Mouse (Mus musculus) retina, embryonic 14.5 days (tissue): ENCODE results near the gene Slc36a3.
"Not testable (repeated sequence)": the region's sequence is repeated elsewhere in the genome, so short reads cannot be mapped to it uniquely, and the experiment has no call there.

ENCODE experiments used
- DNase-seq: peaks from one replicate; pipeline ENCODE4 v3.0.0-alpha.2; 2015; ENCODE audit warnings: low spot score

Slc36a3 gene

DNA sequence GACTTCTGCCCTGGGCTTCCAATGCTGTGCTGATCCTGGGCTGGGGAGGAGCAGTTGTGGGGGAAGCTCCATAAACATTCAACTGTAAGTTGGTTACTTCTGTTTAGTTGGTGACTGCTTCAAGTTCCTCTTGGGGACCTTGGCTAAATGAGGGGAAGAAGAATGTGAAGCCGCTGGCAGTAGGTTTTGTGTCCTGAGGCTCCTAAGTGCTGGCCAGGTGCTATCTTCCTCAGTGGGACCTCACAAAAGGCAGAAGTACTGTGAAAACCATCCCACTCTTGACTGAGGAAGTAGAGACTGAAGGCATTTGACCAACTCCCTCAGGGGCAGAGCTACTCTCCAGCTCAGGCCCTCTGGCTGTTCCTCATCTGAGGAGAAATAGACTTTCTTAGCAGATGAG is 44.9 kb downstream of the Slc36a3 start:
- DNase-seq: no peak

DNA sequence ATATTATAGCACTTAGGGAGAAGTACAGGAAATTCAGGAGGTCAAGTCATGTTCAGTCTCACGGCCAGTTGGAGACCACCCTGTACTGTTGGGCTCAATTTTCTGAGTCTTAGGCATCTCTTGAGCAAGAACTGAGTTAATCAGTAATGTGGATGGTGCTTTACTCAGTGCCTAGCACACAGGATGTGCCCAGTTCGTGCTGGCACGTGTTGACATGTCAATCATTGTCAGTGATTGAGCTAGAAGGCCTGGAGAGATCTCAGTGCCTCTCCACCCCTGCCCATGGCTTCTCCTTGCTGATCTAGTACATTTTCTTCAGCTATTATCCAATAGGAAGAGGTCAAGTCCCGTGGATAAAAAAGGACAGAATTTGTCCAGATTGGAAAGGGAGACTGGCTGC is 46.1 kb downstream of the Slc36a3 start:
- DNase-seq: no peak

DNA sequence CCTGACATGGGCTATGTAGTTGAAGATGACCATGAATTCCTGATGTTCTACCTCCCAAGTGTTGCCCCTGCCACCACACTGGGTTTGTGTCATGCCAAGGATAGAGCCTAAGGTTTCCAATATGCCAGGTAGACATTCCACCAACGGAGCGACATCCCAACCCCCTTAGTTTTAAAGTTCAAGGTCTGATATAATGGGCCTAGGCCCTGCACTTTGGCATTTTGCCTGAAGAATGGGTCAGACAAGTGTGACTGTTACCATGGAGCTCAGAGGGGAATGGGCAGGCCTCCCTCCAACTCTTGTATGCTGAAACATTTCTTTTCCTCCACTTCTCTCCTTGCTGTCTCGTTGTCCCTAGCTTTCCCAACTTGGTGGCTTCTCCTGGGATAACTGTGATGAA is 48.3 kb downstream of the Slc36a3 start:
- no peak for DNase-seq

GRCm38 (mm10) chr11:55102015-55102414 is 49.5 kb downstream of the Slc36a3 start:
- DNase-seq: no peak

DNA sequence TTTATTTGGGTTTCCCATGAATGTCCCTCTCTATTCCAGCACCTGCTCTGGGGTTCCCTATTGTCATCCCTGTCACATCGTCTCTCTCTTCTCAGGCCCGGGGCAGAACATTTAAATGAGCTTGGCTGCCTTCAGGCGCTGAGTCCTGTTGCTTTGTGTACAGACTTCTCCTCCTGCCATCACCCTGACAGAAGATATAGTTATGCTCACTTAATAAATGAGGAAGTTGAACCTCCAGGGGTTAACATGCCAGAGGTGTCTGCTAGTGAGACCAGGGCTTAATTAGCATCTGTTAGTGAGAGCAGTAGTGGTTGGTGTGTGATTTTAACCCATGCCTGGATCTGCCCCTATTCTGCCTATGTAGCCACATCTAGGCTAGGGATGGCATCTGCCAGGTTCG is 51.6 kb downstream of the Slc36a3 start:
- no peak for DNase-seq

DNA sequence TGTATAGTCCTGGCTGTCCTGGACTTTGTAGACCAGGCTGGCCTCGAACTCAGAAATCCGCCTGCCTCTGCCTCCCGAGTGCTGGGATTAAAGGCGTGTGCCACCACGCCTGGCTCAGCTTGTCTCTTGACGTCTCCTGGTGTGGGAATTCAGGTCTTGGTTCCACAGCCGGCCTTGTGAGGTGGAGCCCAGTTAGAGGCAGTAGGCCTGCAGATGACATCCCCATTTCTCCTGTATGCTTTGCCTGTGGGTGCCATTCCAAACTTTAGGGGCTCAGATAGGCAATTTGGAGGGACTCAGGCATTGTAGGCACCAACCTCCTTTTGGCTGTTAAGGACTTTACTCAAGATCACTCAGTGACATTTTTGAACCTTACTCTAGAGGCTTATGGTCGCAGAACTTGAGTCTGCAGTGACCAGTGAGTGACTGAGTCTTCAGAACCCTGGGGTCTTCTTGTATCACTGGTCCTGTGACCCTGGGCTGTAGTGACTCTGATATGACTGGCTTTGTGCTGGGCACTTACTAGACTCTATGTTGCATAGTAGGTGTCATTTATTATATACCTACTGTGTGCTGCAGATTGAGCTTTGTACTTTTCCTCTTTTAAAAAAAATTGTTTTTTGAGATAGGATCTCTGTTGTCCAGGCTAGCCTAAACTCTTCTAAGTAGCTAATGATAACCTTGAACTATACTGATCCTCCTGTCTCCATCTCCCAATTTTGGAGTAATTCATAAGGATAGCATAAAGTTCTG is 52.3 kb downstream of the Slc36a3 start:
- DNase-seq: no peak

DNA sequence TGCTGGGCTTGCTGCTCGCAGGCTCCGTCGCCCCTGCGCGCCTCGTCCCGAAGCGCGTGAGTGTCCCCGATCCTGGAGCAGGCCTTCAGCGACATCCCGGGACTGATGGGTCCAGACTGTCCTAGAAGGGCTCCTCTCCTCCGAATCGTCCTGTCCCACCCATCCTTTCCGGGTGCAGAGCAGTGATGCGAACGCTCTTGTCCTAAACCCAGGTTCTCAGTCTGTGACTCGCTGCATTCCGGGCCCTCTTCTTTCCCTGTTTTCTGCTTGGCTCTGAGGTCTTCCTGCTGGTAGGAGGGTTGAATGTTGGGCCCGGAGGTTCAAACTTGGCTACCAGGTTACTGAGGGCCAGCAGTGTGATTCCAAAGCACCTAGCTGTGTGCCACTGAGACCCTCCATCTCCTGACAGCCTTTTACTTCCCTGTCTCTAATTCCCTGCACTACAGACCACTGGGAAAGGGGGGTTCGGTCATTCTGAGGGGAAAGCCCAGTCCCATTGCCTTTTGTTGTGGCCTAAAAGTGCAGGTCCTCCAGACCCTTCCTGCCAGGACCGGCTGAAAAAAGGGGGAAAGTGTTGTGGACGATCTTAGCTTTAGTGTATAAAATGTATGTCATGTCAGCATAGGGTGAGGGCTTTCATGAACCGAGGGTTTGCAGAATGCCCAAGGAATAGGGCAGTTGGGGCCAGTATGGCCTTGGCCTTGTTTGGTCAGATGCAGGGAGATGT is 53.2 kb downstream of the Slc36a3 start:
- peak; percentile 17 for DNase-seq

- peak; percentile 97 for DNase-seq
Observed at GRCm38 (mm10) chr11:55097463-55098188, 53.9 kb downstream of the Slc36a3 start, which contains the start of gene Gm2a. TSS of gene Gm2a (plus strand) at chr11:55098115.

GRCm38 (mm10) chr11:55096731-55097462 is 54.6 kb downstream of the Slc36a3 start:
- no peak for DNase-seq

GRCm38 (mm10) chr11:55096296-55096695 is 55.2 kb downstream of the Slc36a3 start:
- not testable (repeated sequence) for DNase-seq

GRCm38 (mm10) chr11:55093096-55093495 is 58.4 kb downstream of the Slc36a3 start:
- DNase-seq: no peak

DNA sequence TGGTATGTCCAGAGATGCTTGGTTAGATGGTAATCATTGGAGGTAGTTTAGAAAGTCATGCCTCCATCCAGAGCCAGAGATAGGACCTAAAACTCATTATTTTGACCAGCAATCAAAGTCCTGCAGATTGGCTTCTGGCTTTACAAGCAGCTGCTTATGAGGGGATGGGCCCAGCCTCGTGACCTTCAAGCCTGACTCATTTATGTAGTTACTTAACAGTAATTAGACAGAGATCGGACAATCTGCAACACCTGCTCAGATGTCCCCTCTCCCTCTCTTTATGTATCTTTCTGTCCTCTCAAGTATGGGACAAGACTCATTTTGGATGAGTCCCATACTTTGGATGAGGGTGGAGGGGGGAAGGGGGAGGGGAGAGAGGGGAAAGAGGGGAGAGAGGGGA is 61.6 kb downstream of the Slc36a3 start:
- DNase-seq: no peak

- DNase-seq: peak; percentile 87
Observed at GRCm38 (mm10) chr11:55087006-55087405, 64.5 kb downstream of the Slc36a3 start.

- DNase-seq: no peak
Observed at GRCm38 (mm10) chr11:55085396-55085795, 66.1 kb downstream of the Slc36a3 start.

- DNase-seq: no peak
Observed at GRCm38 (mm10) chr11:55084629-55085028, 66.9 kb downstream of the Slc36a3 start.

DNA sequence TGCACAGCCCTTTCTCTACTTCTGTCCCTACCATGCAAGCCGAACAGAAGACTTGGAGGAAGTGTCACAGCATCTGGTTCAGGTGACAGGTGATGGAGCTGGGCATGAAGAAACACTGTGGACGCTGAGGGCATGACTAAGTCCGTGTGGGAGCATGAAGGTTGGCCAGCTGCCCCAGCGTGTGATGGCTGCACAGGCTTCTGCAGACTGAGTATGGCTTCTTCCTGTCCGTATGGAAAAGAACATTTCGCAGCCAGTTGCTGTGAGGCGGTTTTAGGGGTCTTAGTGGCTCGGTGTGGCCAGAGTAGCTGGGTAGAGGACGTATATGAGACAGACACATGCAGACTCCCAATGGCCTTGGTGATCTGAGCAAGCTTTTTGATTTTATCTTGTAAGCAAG is 70.3 kb downstream of the Slc36a3 start:
- DNase-seq: no peak

- no peak for DNase-seq
Observed at GRCm38 (mm10) chr11:55079180-55079579, 72.3 kb downstream of the Slc36a3 start.

DNA sequence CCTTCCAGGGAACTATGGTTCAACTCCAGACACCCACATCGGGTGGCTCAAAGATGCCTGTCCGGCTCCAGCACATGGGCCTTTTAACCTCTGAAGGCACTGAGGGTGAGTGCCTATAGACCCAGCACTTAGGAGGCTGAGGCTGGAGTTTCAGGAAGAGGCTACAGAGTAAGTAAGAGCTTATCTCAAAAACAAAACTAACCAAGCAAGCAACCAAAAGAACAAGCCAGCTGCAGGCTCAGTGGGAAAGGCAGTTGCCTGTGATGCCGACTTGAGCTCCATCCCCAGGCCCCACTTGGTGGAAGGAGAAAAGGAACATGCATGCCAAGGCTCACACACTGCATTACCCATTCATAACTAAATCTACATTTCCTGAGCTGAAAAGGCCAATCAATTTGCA is 73.0 kb downstream of the Slc36a3 start:
- DNase-seq: no peak

- DNase-seq: peak; percentile 60
Observed at GRCm38 (mm10) chr11:55077331-55078231, 73.9 kb downstream of the Slc36a3 start, which contains the start of gene Ccdc69. TSS of gene Ccdc69 (minus strand) at chr11:55078131.

GRCm38 (mm10) chr11:55076234-55076633 is 75.3 kb downstream of the Slc36a3 start:
- DNase-seq: no peak

DNA sequence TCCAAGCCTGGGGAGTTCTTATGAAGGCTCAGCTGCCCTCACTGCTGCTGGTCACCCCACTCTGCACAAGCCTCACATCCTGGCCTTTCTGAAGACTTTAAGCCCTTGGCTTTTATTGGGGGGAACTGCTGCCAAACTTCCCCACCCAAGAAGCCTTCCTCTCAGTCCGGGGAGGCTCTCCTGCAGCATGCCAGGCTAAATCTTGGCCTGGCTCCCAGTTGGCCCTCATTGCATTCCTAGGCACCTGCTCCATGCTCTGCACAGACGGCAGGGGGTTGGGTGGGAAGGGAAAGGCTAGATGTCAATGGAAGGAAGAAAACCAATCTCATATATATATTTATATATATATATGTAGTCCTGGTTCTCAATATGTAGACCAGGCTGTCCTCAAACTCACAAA is 75.9 kb downstream of the Slc36a3 start:
- no peak for DNase-seq
